ENCODE assay signal across 13 mouse cellular contexts in the genomic region with DNA sequence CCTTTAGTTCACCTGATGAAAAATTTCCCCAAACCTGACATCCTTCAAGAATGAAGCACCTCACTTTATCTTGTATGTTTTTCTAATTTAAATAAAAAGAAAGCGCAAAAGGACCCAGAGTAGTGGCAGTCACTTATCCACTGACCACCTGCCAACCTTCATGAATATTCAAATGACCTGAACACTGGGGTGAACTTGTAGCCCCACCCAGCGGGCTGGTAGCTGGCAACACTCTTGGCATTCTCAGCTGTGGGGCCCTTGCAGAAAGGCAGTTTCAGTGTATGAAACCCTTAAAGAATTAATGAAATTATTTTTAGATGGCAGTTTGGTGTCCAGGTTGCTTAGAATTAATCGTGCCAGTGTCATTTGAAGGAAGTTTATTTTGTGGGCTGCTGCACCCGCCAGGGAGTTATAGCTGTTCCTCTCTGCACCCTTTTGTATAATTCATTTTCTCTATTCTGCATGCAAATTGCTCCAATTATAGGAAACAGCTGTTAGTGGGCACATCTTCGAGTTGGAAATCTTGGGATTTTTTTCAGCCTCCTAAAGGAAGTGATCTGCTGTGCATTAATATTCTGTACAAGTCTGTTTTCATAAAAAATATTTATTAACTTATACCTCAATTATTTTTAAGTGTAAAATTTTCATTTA.
DNase-seq lines count a peak whose midpoint lies in the region; ATAC-seq lines count a peak whose summit lies in the region.
"Had no signal": no experiment of that assay in that cellular context is flagged by ENCODE, and none has a peak within 500 bp of the region (broad histone marks: within the 10 kb centered on the region; RNA-seq: fewer than 3 reads in every experiment).

No protein-coding gene starts in this region.

- H3K4me2 ChIP-seq in forebrain, embryonic 13.5 days, result peak overlapping the region; percentile 34
- H3K4me2 ChIP-seq in neural tube, embryonic 12.5 days (replicated peaks), result no peak overlapping the region
- H3K4me2 ChIP-seq: embryonic facial prominence, embryonic 13.5 days; liver, embryonic 13.5 days had no signal

- DNase-seq in left cerebral cortex, adult 11 months (ENCODE audit: low spot score), result peak; percentile 14
- no peak for DNase-seq in left cerebral cortex, adult 9 months (ENCODE audit: low spot score in 2 of 2)
- peak; percentile 42 for DNase-seq in kidney, adult 9 months
- DNase-seq in adrenal gland, postnatal 10 days, result no peak
- DNase-seq in testis, postnatal 10 days (ENCODE audit: low spot score), result no peak
- no peak for DNase-seq in yolk sac, embryonic 10.5 days (ENCODE audit: low spot score)
- DNase-seq: heart, postnatal 10 days; liver, embryonic 13.5 days; thymus, adult 2 months had no signal

- H3K27me3 ChIP-seq in forebrain, embryonic 13.5 days, result no peaks in the 10 kb centered on the region
- no peaks in the 10 kb centered on the region for H3K27me3 ChIP-seq in neural tube, embryonic 12.5 days (replicated peaks)
- H3K27me3 ChIP-seq: embryonic facial prominence, embryonic 13.5 days; liver, embryonic 13.5 days had no signal

- peak; percentile 82 for ATAC-seq in forebrain, embryonic 13.5 days
- peak; percentile 88 for ATAC-seq in neural tube, embryonic 12.5 days (ENCODE audit: low FRiP score, low read depth)
- ATAC-seq: activated CD4-positive, CD25-positive, alpha-beta regulatory T cell, adult 4 months had no signal

- H3K4me3 ChIP-seq in forebrain, embryonic 13.5 days, result no peak overlapping the region
- H3K4me3 ChIP-seq in neural tube, embryonic 12.5 days, result no peak overlapping the region
- H3K4me3 ChIP-seq: embryonic facial prominence, embryonic 13.5 days; liver, embryonic 13.5 days had no signal

- no peak overlapping the region for H3K9ac ChIP-seq in forebrain, embryonic 13.5 days
- H3K9ac ChIP-seq in neural tube, embryonic 12.5 days, result no peak overlapping the region
- H3K9ac ChIP-seq: embryonic facial prominence, embryonic 13.5 days; liver, embryonic 13.5 days had no signal

- H3K9me3 ChIP-seq in forebrain, embryonic 13.5 days (replicated peaks), result no peaks in the 10 kb centered on the region
- no peaks in the 10 kb centered on the region for H3K9me3 ChIP-seq in neural tube, embryonic 12.5 days
- H3K9me3 ChIP-seq: embryonic facial prominence, embryonic 13.5 days; liver, embryonic 13.5 days had no signal

- peaks cover 31% of the 10 kb centered on the region for H3K4me1 ChIP-seq in forebrain, embryonic 13.5 days
- peaks cover 18% of the 10 kb centered on the region for H3K4me1 ChIP-seq in neural tube, embryonic 12.5 days
- H3K4me1 ChIP-seq: liver, embryonic 13.5 days had no signal

- WGBS in forebrain, embryonic 13.5 days, result 26% methylated on average over 5 of the region's 5 CpGs
- WGBS in neural tube, embryonic 12.5 days, result 36% methylated on average over 5 of the region's 5 CpGs

- H3K27ac ChIP-seq in forebrain, embryonic 13.5 days, result peak overlapping the region; percentile 68
- no peak overlapping the region for H3K27ac ChIP-seq in neural tube, embryonic 12.5 days
- H3K27ac ChIP-seq: embryonic facial prominence, embryonic 13.5 days; liver, embryonic 13.5 days had no signal

- H3K36me3 ChIP-seq in forebrain, embryonic 13.5 days (ENCODE audit: poor library complexity, severe bottlenecking), result no peaks in the 10 kb centered on the region
- no peaks in the 10 kb centered on the region for H3K36me3 ChIP-seq in neural tube, embryonic 12.5 days
- H3K36me3 ChIP-seq: embryonic facial prominence, embryonic 13.5 days; liver, embryonic 13.5 days had no signal

Comparison
In these comparisons a context has a peak if more than half of its experiments do, and no peak if none do; other contexts are left out.
1. DNase-seq: peak in left cerebral cortex, adult 11 months (single experiment) and kidney, adult 9 months (single experiment); none in left cerebral cortex, adult 9 months (0 of 2), adrenal gland, postnatal 10 days (single experiment), testis, postnatal 10 days (single experiment) and yolk sac, embryonic 10.5 days (single experiment).